Mouse (Mus musculus): ENCODE measurements at regions not wholly inside any gene's neighbourhood (a gene's known extent, or its start where the extent isn't known, plus 50 kb on each side); places are given as distances from the start of the nearest gene placed in this dataset.

- no peak for ATAC-seq (ENCODE audit: insufficient number of reproducible peaks, low FRiP score, low TSS enrichment, low read depth)
- WGBS: 77% methylated on average over 8 of the region's 8 CpGs
- no peak overlapping the region for H3K4me3 ChIP-seq (replicated peaks)
- no peak overlapping the region for H3K9ac ChIP-seq
- no peaks in the 10 kb centered on the region for H3K36me3 ChIP-seq
- H3K9me3 ChIP-seq (replicated peaks): 0 out of 2 replicates have a peak, but pooled peaks cover 3% of the 10 kb centered on the region
- no peak overlapping the region for H3K4me2 ChIP-seq (replicated peaks)
- no peak overlapping the region for H3K27ac ChIP-seq (replicated peaks)
- H3K27me3 ChIP-seq: no peaks in the 10 kb centered on the region
- peaks cover 8% of the 10 kb centered on the region; the same call in 1 of the 2 replicates for H3K4me1 ChIP-seq
Measured at GRCm38 (mm10) chr17:47061031-47061620, 50.8 kb upstream of the Ubr2 start.

All from embryonic facial prominence, embryonic 15.5 days (tissue).